Mouse (Mus musculus) forebrain, embryonic 10.5 days (tissue): ENCODE results near the gene Glyatl3. TPM values are rescaled to one million over a fixed set of nuclear protein-coding genes. Genes with fewer than 3 reads are reported as not detected.

ENCODE experiments used
- polyA plus RNA-seq: library from polyadenylated mRNA; unstranded; fragments of >200 nt; fragmentation: Nextera tagmentation; extraction: Ambion mirVana; gene quantifications from 2 replicates; pipeline ENCODE4 v1.2.1, GENCODE M21; 2016

Glyatl3 gene
- polyA plus RNA-seq, 1 experiment from 2014 or later, result 0.29 TPM

Other genes with a start within 250 kb of the Glyatl3 start
- not detected in 2 replicates for gene Esp1, start 187.2 kb downstream of the Glyatl3 start, polyA plus RNA-seq
- not detected in 2 replicates for gene Crisp2, start 107.3 kb downstream of the Glyatl3 start, polyA plus RNA-seq
- gene Rhag, start 103.2 kb downstream of the Glyatl3 start, polyA plus RNA-seq, result 5.7 and 8.2 TPM in 2 replicates
- gene 9130008F23Rik, start 33.8 kb downstream of the Glyatl3 start, polyA plus RNA-seq, result 1.0 and 1.1 TPM in 2 replicates
- gene Mut, start 20.3 kb upstream of the Glyatl3 start, polyA plus RNA-seq, result 28.7 and 29.9 TPM in 2 replicates
- gene Cenpq, start 20.7 kb upstream of the Glyatl3 start, polyA plus RNA-seq, result 40.2 and 44.5 TPM in 2 replicates